Mouse (Mus musculus) hindbrain, embryonic 16.5 days (tissue): ENCODE data around the gene Slc27a4. TPM values are rescaled to one million over a fixed set of nuclear protein-coding genes. Genes with fewer than 3 reads are reported as not detected.
"Not testable (repeated sequence)": the region's sequence is repeated elsewhere in the genome, so short reads cannot be mapped to it uniquely, and the experiment has no call there.

Experiments used
- ATAC-seq: fragments of 200-750 bp; cut with Nextera tagmentation; 2 replicates; pipeline ENCODE4 v1.8.0; 2017; ENCODE audit warnings: moderate TSS enrichment, moderate library complexity
- H3K27ac ChIP-seq: fragments of 300-500 bp; sonication (generic); 2 replicates; pipeline ENCODE4 v1.5.1; 2014; ENCODE audit warnings: low read depth, mild to moderate bottlenecking, control low read depth, low read length, moderate library complexity
- H3K27me3 ChIP-seq: fragments of 300-500 bp; sonication (generic); replicated peaks from 2 replicates; pipeline ENCODE4 v1.6.1; 2014; ENCODE audit warnings: low read length; ENCODE audit not compliant: control insufficient read depth, insufficient read depth
- H3K36me3 ChIP-seq: fragments of 300-500 bp; sonication (generic); 2 replicates; pipeline ENCODE4 v1.6.1; 2014; ENCODE audit warnings: mild to moderate bottlenecking, low read length, moderate library complexity, mixed read lengths; ENCODE audit not compliant: control insufficient read depth, insufficient read depth
- H3K4me1 ChIP-seq: fragments of 300-500 bp; sonication (generic); 2 replicates; pipeline ENCODE4 v1.6.1; 2014; ENCODE audit warnings: low read depth, low read length; ENCODE audit not compliant: control insufficient read depth, insufficient read depth
- H3K4me2 ChIP-seq: fragments of 300-500 bp; sonication (generic); 2 replicates; pipeline ENCODE4 v1.6.1; 2014; ENCODE audit warnings: mild to moderate bottlenecking, low read length, control low read depth, moderate library complexity
- H3K4me3 ChIP-seq: fragments of 300-500 bp; sonication (generic); 2 replicates; pipeline ENCODE4 v1.5.1; 2014; ENCODE audit warnings: mild to moderate bottlenecking, low read length, control low read depth, moderate library complexity
- H3K9ac ChIP-seq: fragments of 300-500 bp; sonication (generic); 2 replicates; pipeline ENCODE4 v1.6.1; 2014; ENCODE audit warnings: low read depth, mild to moderate bottlenecking, control low read depth, low read length, moderate library complexity
- H3K9me3 ChIP-seq: fragments of 300-500 bp; sonication (generic); 2 replicates; pipeline ENCODE4 v1.6.1; 2014; ENCODE audit warnings: mild to moderate bottlenecking, low read length, moderate library complexity; ENCODE audit not compliant: control insufficient read depth
- WGBS: fragments of 180-500 bp; shearing (Covaris S2); extraction: QIAGEN DNeasy Blood & Tissue Kit; methylation state at CpG from one replicate; pipeline ENCODE4 v1.1.7; 2014; 5-methylcytosine and 5-hydroxymethylcytosine counted together
- polyA plus RNA-seq: library from polyadenylated mRNA; unstranded; fragments of >200 nt; fragmentation: Nextera tagmentation; extraction: Ambion mirVana; gene quantifications from 2 replicates; pipeline ENCODE4 v1.2.1, GENCODE M21; 2015

Gene Slc27a4
- 45.9 and 47.9 TPM in 2 replicates for polyA plus RNA-seq

- Histone ChIP-seq H3K27me3 (no peaks in the 10 kb centered on the region), H3K27ac (peak within 1 kb of the TSS; percentile 89), H3K4me3 (peak within 1 kb of the TSS; percentile 77), H3K9me3 (no peaks in the 10 kb centered on the region), H3K4me1 (peaks cover 15% of the 10 kb centered on the region), H3K9ac (peak within 1 kb of the TSS; percentile 84), H3K4me2 (peak within 1 kb of the TSS; percentile 62), H3K36me3 (peaks cover 31% of the 10 kb centered on the region)
- WGBS, result 6% methylated on average over 24 of the region's 28 CpGs
- ATAC-seq, result peak; percentile 98
Measured at GRCm38 (mm10) chr2:29802075-29802826, at the start of gene Slc27a4. Gene Slc27a4, plus strand, starts transcription at chr2:29802634.

DNA sequence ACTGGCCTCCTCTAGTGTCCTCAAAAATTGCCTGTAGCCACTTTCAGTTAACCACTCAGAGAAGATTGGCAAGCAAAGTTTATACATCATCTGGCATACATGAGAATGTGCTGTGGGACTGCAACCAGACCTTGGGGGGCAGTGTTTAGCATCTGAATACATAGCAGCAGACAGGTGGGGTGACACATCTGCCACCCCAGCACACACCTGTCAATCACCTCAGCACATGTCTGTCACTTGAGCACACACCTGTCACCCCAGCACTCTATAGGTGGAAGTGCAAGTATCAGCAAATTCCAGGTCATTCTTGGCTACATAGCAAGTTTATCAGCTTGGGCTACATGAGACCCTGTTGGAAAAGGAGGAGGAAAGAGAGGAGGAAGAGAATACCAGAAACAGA is 46.7 kb upstream of the Slc27a4 start:
- Histone ChIP-seq H3K36me3 (no peaks in the 10 kb centered on the region), H3K9ac (no peak overlapping the region), H3K9me3 (no peaks in the 10 kb centered on the region), H3K27ac (no peak overlapping the region), H3K4me1 (peaks cover 6% of the 10 kb centered on the region; the same call in 1 of the 2 replicates), H3K4me3 (no peak overlapping the region), H3K27me3 (peaks cover 16% of the 10 kb centered on the region), H3K4me2 (no peak overlapping the region)
- ATAC-seq, result no peak

DNA sequence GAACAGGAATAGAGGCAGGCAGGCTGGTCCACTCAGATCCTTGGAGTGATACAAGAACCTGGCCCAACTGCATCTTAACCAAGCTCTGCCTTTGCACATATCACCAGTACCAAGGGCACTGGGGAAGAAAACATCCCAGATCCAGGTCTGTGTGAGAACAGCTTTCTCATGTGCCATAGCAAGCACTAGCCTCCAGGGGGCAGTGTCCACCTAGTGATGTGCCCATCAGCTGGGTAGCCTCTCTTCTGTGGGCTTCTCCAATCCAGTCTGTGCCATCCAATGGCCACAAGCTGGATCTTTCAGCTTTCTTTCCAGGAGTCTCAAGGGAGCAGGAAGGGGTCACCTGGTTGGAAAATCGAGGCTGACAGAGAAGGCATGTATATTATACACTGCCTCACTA is 37.6 kb upstream of the Slc27a4 start:
- H3K4me3 ChIP-seq, result no peak overlapping the region
- no peak overlapping the region for H3K4me2 ChIP-seq
- H3K9ac ChIP-seq, result no peak overlapping the region
- H3K36me3 ChIP-seq, result no peaks in the 10 kb centered on the region
- no peaks in the 10 kb centered on the region for H3K4me1 ChIP-seq
- H3K27ac ChIP-seq, result no peak overlapping the region
- ATAC-seq, result no peak
- H3K27me3 ChIP-seq, result no peaks in the 10 kb centered on the region; the same call in 1 of the 2 replicates
- 3% methylated on average over 1 of the region's 1 CpGs for WGBS
- no peaks in the 10 kb centered on the region for H3K9me3 ChIP-seq

DNA sequence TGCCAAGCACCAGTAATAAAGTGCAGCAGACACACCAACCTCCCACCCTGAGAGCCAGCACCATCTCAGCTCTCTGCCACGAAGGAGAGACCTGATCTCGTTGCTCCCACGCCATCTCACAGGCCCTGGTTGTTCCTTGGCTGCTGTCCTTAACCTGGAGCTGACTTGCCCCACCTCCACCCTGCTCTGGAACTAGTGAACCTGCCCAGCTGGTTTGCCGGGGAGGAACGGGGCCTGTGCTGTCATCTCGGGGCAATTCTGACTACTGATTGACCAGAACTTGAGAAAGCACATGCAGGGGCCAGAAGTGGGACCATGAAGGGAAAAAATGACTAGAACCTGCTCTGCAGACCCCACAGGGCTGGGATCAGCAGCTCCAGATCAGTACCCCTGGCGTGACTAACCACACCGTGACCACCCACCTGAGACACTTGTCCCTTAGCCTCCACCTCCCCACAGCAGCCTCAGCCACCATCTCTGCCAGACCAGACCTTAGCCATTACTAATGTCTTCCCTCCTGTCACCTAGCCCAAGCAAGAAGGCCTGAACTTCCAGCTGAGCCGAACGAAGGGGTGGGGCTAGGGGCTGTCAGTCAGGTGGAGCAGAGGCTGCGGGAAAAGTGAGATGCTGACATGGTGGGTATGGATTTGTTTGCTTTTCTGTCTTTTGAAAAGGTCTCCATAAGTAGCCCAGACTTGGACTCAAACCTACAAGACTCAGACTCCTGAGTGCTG is 34.3 kb upstream of the Slc27a4 start:
- Histone ChIP-seq H3K4me2 (no peak overlapping the region), H3K9ac (no peak overlapping the region), H3K4me1 (no peaks in the 10 kb centered on the region), H3K9me3 (no peaks in the 10 kb centered on the region), H3K4me3 (no peak overlapping the region), H3K36me3 (0 out of 2 replicates have a peak, but pooled peaks cover 2% of the 10 kb centered on the region), H3K27me3 (no peaks in the 10 kb centered on the region), H3K27ac (no peak overlapping the region)
- no peak for ATAC-seq
- 69% methylated on average over 11 of the region's 11 CpGs for WGBS

GRCm38 (mm10) chr2:29768901-29769300 is 33.5 kb upstream of the Slc27a4 start:
- Histone ChIP-seq H3K36me3 (peaks cover 7% of the 10 kb centered on the region; the same call in 1 of the 2 replicates), H3K4me1 (no peaks in the 10 kb centered on the region), H3K9me3 (no peaks in the 10 kb centered on the region), H3K27ac (no peak overlapping the region), H3K27me3 (no peaks in the 10 kb centered on the region), H3K9ac (no peak overlapping the region), H3K4me2 (no peak overlapping the region), H3K4me3 (no peak overlapping the region)
- no peak for ATAC-seq
- 72% methylated on average over 9 of the region's 9 CpGs for WGBS

DNA sequence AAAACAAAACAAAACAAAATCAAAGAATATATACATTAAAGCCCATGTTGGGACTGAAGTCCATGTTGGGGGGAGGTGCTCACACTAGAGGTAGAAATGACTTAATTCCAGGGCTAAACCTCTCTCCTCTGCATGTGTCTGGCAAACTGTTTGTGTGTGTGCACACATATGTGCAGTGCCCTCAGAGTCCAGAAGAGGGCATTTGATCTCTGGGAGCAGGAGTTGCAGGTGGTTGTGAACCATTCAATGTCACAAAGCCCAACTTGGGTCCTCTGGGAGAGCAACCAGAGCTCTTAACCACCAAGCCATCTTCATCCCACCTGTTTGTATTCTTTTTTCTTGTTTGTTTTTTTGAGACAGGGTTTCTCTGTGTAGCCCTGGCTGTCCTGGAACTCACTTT is 32.3 kb upstream of the Slc27a4 start:
- H3K4me2 ChIP-seq, result no peak overlapping the region
- no peaks in the 10 kb centered on the region for H3K9me3 ChIP-seq
- no peak overlapping the region for H3K9ac ChIP-seq
- no peaks in the 10 kb centered on the region for H3K4me1 ChIP-seq
- H3K4me3 ChIP-seq, result no peak overlapping the region
- ATAC-seq, result no peak
- no peaks in the 10 kb centered on the region for H3K27me3 ChIP-seq
- no peak overlapping the region for H3K27ac ChIP-seq
- H3K36me3 ChIP-seq, result peaks cover 7% of the 10 kb centered on the region; the same call in 1 of the 2 replicates

- Histone ChIP-seq H3K27ac (no peak overlapping the region), H3K27me3 (no peaks in the 10 kb centered on the region), H3K9ac (no peak overlapping the region), H3K4me1 (no peaks in the 10 kb centered on the region), H3K4me2 (no peak overlapping the region), H3K9me3 (no peaks in the 10 kb centered on the region), H3K36me3 (peaks cover 10% of the 10 kb centered on the region), H3K4me3 (no peak overlapping the region)
- WGBS, result 90% methylated on average over 8 of the region's 8 CpGs
- ATAC-seq, result no peak
Measured at GRCm38 (mm10) chr2:29771611-29772461, 30.6 kb upstream of the Slc27a4 start.

- no peaks in the 10 kb centered on the region for H3K9me3 ChIP-seq
- peaks cover 24% of the 10 kb centered on the region for H3K36me3 ChIP-seq
- no peak overlapping the region for H3K4me2 ChIP-seq
- no peak for ATAC-seq
- no peak overlapping the region for H3K9ac ChIP-seq
- H3K4me3 ChIP-seq, result no peak overlapping the region
- H3K27me3 ChIP-seq, result no peaks in the 10 kb centered on the region
- no peaks in the 10 kb centered on the region for H3K4me1 ChIP-seq
- 100% methylated on average over 4 of the region's 4 CpGs for WGBS
- H3K27ac ChIP-seq, result no peak overlapping the region
Measured at GRCm38 (mm10) chr2:29773323-29773722, 29.1 kb upstream of the Slc27a4 start.

DNA sequence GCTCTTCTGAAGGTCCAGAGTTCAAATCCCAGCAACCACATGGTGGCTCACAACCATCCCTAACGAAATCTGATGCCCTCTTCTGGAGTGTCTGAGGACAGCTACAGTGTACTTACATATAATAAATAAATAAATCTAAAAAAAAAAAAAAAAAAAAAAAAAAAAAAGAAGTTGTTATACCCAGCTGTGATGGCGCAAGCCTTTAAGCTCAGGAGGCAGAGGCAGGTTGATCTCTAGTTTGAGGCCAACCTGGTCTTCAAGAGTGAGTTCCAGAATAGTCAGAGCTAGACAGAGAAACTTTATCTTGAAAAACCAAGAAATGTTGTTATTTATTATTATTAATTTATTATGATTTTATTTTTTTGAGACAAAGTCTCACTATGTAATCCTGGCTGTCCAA is 21.2 kb upstream of the Slc27a4 start:
- ATAC-seq, result not testable (repeated sequence)

More for the DNA sequence above, 21.2 kb upstream of the Slc27a4 start:
- WGBS, result 95% methylated on average over 2 of the region's 2 CpGs
- not testable (repeated sequence) for H3K9me3 ChIP-seq, H3K27ac ChIP-seq, H3K4me1 ChIP-seq, H3K4me2 ChIP-seq, H3K27me3 ChIP-seq, H3K4me3 ChIP-seq, H3K9ac ChIP-seq
- peaks cover 60% of the 10 kb centered on the region for H3K36me3 ChIP-seq
